ENCODE assay signal across 23 mouse cellular contexts in the genomic region with DNA sequence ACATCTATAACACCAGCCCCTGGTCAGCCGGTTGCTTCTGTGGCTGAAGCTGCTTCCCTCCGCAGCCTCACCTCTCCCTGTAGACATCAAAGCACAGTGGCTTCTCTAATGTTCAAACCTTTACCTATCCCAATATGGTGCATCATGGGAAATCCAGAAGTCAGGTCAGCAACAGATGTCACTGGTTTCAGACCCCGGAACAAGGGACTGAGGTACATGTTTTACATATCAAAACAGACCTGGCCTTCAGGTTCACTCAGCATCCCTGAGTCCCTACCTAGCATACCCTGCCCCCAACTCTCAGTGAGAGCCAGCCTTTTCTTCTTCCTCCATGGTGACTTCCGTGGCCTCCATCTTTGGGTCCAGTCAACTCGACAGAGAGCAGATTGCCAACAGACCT.
DNase-seq lines count a peak whose midpoint lies in the region; ATAC-seq lines count a peak whose summit lies in the region.
"Had no signal": no experiment of that assay in that cellular context is flagged by ENCODE, and none has a peak within 500 bp of the region (broad histone marks: within the 10 kb centered on the region; RNA-seq: fewer than 3 reads in every experiment).

No protein-coding gene starts in this region.

- no peaks in the 10 kb centered on the region for H3K4me1 ChIP-seq in intestine, embryonic 14.5 days (replicated peaks; ENCODE audit: control insufficient read depth, insufficient read depth, low read length)
- peaks cover 9% of the 10 kb centered on the region; the same call in 1 of the 2 replicates for H3K4me1 ChIP-seq in intestine, embryonic 15.5 days (replicated peaks)
- H3K4me1 ChIP-seq in lung, embryonic 15.5 days, result peaks cover 24% of the 10 kb centered on the region
- H3K4me1 ChIP-seq: forebrain, embryonic 13.5 days had no signal

- no peak for DNase-seq in intestine, embryonic 14.5 days (ENCODE audit: low spot score)
- DNase-seq in lung, postnatal 14 days, result no peak
- DNase-seq in ES-CJ7 (ENCODE audit: low read depth, low spot score) (peak; percentile 85), ZHBTc4 (ENCODE audit: low read depth, low spot score) (peak; percentile 66), MN1 (ENCODE audit: low spot score) (no peak)
- no peak for DNase-seq in left cerebral cortex, adult 18-20 months (ENCODE audit: low spot score in 2 of 2)
- DNase-seq: adrenal gland, postnatal 10 days; adrenal gland, postnatal 36 days; cerebellum, adult 18-20 months; cerebellum, adult 9-10 months; cerebellum, postnatal 14 days; gastrocnemius, postnatal 10 days; gastrocnemius, postnatal 36 days; heart, adult 2 months had no signal

- H3K9ac ChIP-seq in intestine, embryonic 14.5 days (ENCODE audit: low read length), result no peak overlapping the region
- no peak overlapping the region for H3K9ac ChIP-seq in intestine, embryonic 15.5 days
- H3K9ac ChIP-seq in lung, embryonic 15.5 days, result no peak overlapping the region
- H3K9ac ChIP-seq: forebrain, embryonic 13.5 days; heart, embryonic 13.5 days; hindbrain, embryonic 12.5 days had no signal

- H3K4me3 ChIP-seq in intestine, embryonic 14.5 days (ENCODE audit: low read depth, low read length), result no peak overlapping the region
- H3K4me3 ChIP-seq in intestine, embryonic 15.5 days (replicated peaks), result no peak overlapping the region
- H3K4me3 ChIP-seq in lung, embryonic 15.5 days, result no peak overlapping the region
- H3K4me3 ChIP-seq: forebrain, embryonic 10.5 days; forebrain, embryonic 13.5 days; heart, adult 2 months; heart, embryonic 10.5 days; heart, embryonic 13.5 days; hindbrain, embryonic 12.5 days had no signal

- 71% methylated on average over 5 of the region's 5 CpGs for WGBS in intestine, embryonic 14.5 days
- WGBS in intestine, embryonic 15.5 days, result 76% methylated on average over 5 of the region's 5 CpGs
- WGBS in lung, embryonic 15.5 days, result 69% methylated on average over 5 of the region's 5 CpGs

- no peaks in the 10 kb centered on the region for H3K27me3 ChIP-seq in intestine, embryonic 14.5 days (replicated peaks; ENCODE audit: control insufficient read depth, insufficient read depth, low read length)
- H3K27me3 ChIP-seq in intestine, embryonic 15.5 days (replicated peaks), result no peaks in the 10 kb centered on the region
- no peaks in the 10 kb centered on the region for H3K27me3 ChIP-seq in lung, embryonic 15.5 days
- H3K27me3 ChIP-seq: forebrain, embryonic 13.5 days; heart, embryonic 13.5 days; hindbrain, embryonic 12.5 days had no signal

- no peaks in the 10 kb centered on the region for H3K9me3 ChIP-seq in intestine, embryonic 14.5 days (ENCODE audit: control insufficient read depth, low read length)
- no peaks in the 10 kb centered on the region for H3K9me3 ChIP-seq in intestine, embryonic 15.5 days
- no peaks in the 10 kb centered on the region for H3K9me3 ChIP-seq in lung, embryonic 15.5 days
- H3K9me3 ChIP-seq: forebrain, embryonic 10.5 days; forebrain, embryonic 13.5 days; G1E; heart, embryonic 10.5 days; hindbrain, embryonic 12.5 days had no signal

- 0 out of 2 replicates have a peak overlapping the region, but pooled peaks have one; percentile 27 for H3K27ac ChIP-seq in intestine, embryonic 14.5 days (ENCODE audit: low read depth)
- H3K27ac ChIP-seq in intestine, embryonic 15.5 days, result no peak overlapping the region
- H3K27ac ChIP-seq in lung, embryonic 15.5 days, result peak overlapping the region; percentile 91; the same call in 1 of the 2 replicates
- H3K27ac ChIP-seq: forebrain, embryonic 13.5 days; heart, adult 2 months had no signal

- H3K36me3 ChIP-seq in intestine, embryonic 14.5 days (ENCODE audit: control insufficient read depth, insufficient read depth, low read length), result no peaks in the 10 kb centered on the region
- no peaks in the 10 kb centered on the region for H3K36me3 ChIP-seq in intestine, embryonic 15.5 days
- H3K36me3 ChIP-seq in lung, embryonic 15.5 days, result no peaks in the 10 kb centered on the region
- H3K36me3 ChIP-seq: forebrain, embryonic 10.5 days; heart, embryonic 10.5 days; heart, embryonic 13.5 days; hindbrain, embryonic 12.5 days had no signal

- H3K4me2 ChIP-seq in intestine, embryonic 14.5 days (ENCODE audit: low read length), result no peak overlapping the region
- H3K4me2 ChIP-seq in intestine, embryonic 15.5 days (replicated peaks), result no peak overlapping the region
- H3K4me2 ChIP-seq in lung, embryonic 15.5 days, result no peak overlapping the region
- H3K4me2 ChIP-seq: forebrain, embryonic 13.5 days; hindbrain, embryonic 12.5 days had no signal

- ATAC-seq in intestine, embryonic 14.5 days (replicated peaks; ENCODE audit: low FRiP score, low TSS enrichment, low read depth), result no peak
- no peak for ATAC-seq in intestine, embryonic 15.5 days
- no peak for ATAC-seq in lung, embryonic 15.5 days (ENCODE audit: borderline replicate concordance, extremely low read depth, low FRiP score, low TSS enrichment)
- ATAC-seq: forebrain, embryonic 16.5 days had no signal

Comparison
In these comparisons a context has a peak if more than half of its experiments do, and no peak if none do; other contexts are left out.
1. DNase-seq: peak in ES-CJ7 (single experiment) and ZHBTc4 (single experiment); none in intestine, embryonic 14.5 days (single experiment), lung, postnatal 14 days (single experiment), left cerebral cortex, adult 18-20 months (0 of 2) and MN1 (single experiment).